Mouse (Mus musculus): ENCODE data around the gene Col4a5. TPM values are rescaled to one million over a fixed set of nuclear protein-coding genes. Genes with fewer than 3 reads are reported as not detected.
A peak's percentile ranks its signal among the peaks of the same experiment; 100 is the strongest.

The Col4a5 gene
- polyA plus RNA-seq, 1 experiment from 2014 or later = 6.9 TPM

DNA sequence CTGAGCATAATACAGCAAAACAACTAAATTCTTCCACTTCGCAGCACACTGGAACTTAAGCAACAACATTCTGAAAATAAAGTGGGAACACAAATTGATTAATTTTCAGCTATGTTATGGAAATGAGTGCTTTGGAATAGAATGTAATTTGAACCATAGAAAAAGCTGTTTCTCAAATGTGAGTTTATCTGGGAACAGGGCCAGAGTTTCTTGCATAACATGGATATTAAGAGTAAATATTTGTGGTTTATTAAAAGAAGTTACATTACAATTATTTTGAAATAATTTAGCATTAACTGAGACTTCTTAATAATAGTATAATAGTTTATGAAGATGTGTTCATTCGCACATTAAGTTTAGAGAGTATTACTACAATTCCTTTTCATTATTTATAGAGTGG is 72.3 kb downstream of the Col4a5 start:
- Histone ChIP-seq H3K27me3 (replicated peaks; ENCODE audit: control insufficient read depth, insufficient read depth, low read length) (no peaks in the 10 kb centered on the region), H3K36me3 (ENCODE audit: control insufficient read depth, insufficient read depth, low read length) (no peaks in the 10 kb centered on the region), H3K9me3 (replicated peaks; ENCODE audit: control insufficient read depth, low read length) (no peaks in the 10 kb centered on the region), H3K4me2 (ENCODE audit: low read length) (no peak overlapping the region), H3K27ac (ENCODE audit: low read depth, low read length) (no peak overlapping the region), H3K9ac (ENCODE audit: low read length) (no peak overlapping the region), H3K4me3 (ENCODE audit: low read depth, low read length) (no peak overlapping the region), H3K4me1 (ENCODE audit: control insufficient read depth, insufficient read depth, low read length) (no peaks in the 10 kb centered on the region)
- 83% methylated on average over 2 of the region's 2 CpGs for WGBS
- ATAC-seq = no peak
- DNase-seq (ENCODE audit: low spot score) = no peak

DNA sequence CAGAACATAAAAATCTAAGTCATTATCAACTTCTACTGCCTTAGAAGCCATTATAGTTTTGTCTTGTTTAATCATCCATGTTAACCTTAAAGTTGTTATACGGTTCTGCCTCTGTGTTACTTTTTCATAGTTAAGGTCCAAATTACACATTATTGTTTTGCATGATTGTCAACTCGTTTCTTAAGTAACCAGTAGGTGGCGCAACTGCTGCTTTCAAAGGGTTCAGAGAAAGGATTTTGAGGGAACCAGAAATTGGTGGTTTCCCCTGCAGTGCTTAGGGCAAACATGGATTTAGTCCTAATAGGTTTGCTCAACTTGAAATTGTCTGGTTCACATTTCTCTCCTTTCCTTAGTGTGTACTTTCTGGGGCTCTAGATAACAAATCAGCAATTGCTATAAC is 115.1 kb downstream of the Col4a5 start:
- no peaks in the 10 kb centered on the region for H3K4me1 ChIP-seq (ENCODE audit: control insufficient read depth, insufficient read depth, low read length)
- DNase-seq (ENCODE audit: low spot score) (peak; percentile 58), ATAC-seq (no peak)
- H3K9ac ChIP-seq (ENCODE audit: low read length) = no peak overlapping the region
- H3K9me3 ChIP-seq (replicated peaks; ENCODE audit: control insufficient read depth, low read length) = no peaks in the 10 kb centered on the region
- WGBS = 35% methylated on average over 3 of the region's 3 CpGs
- H3K4me2 ChIP-seq (ENCODE audit: low read length) = no peak overlapping the region
- no peaks in the 10 kb centered on the region for H3K36me3 ChIP-seq (ENCODE audit: control insufficient read depth, insufficient read depth, low read length)
- H3K27me3 ChIP-seq (replicated peaks; ENCODE audit: control insufficient read depth, insufficient read depth, low read length) = no peaks in the 10 kb centered on the region; the same call in 1 of the 2 replicates
- no peak overlapping the region for H3K4me3 ChIP-seq (ENCODE audit: low read depth, low read length)
- no peak overlapping the region for H3K27ac ChIP-seq (ENCODE audit: low read depth, low read length)

- no peaks in the 10 kb centered on the region for H3K4me1 ChIP-seq (ENCODE audit: control insufficient read depth, insufficient read depth, low read length)
- 35% methylated on average over 32 of the region's 33 CpGs for WGBS
Observed at GRCm38 (mm10) chrX:141721725-141722124, 246.5 kb downstream of the Col4a5 start.

GRCm38 (mm10) chrX:141723936-141724335 is 248.8 kb downstream of the Col4a5 start:
- 35% methylated on average over 15 of the region's 16 CpGs for WGBS
- Histone ChIP-seq H3K9me3 (replicated peaks; ENCODE audit: control insufficient read depth, low read length) (no peaks in the 10 kb centered on the region), H3K27me3 (replicated peaks; ENCODE audit: control insufficient read depth, insufficient read depth, low read length) (peaks cover 41% of the 10 kb centered on the region), H3K36me3 (ENCODE audit: control insufficient read depth, insufficient read depth, low read length) (no peaks in the 10 kb centered on the region), H3K4me2 (ENCODE audit: low read length) (peak overlapping the region; percentile 56), H3K27ac (ENCODE audit: low read depth, low read length) (no peak overlapping the region), H3K4me1 (ENCODE audit: control insufficient read depth, insufficient read depth, low read length) (no peaks in the 10 kb centered on the region), H3K4me3 (ENCODE audit: low read depth, low read length) (peak overlapping the region; percentile 31), H3K9ac (ENCODE audit: low read length) (no peak overlapping the region)
- peak; percentile 30 for DNase-seq (ENCODE audit: low spot score)
- no peak for ATAC-seq

More at GRCm38 (mm10) chrX:141721725-141722124, 246.5 kb downstream of the Col4a5 start:
- Histone ChIP-seq H3K27ac (ENCODE audit: low read depth, low read length) (no peak overlapping the region), H3K4me2 (ENCODE audit: low read length) (peak overlapping the region; percentile 55), H3K9ac (ENCODE audit: low read length) (no peak overlapping the region), H3K4me3 (ENCODE audit: low read depth, low read length) (peak overlapping the region; percentile 29), H3K27me3 (replicated peaks; ENCODE audit: control insufficient read depth, insufficient read depth, low read length) (peaks cover 41% of the 10 kb centered on the region), H3K9me3 (replicated peaks; ENCODE audit: control insufficient read depth, low read length) (no peaks in the 10 kb centered on the region), H3K36me3 (ENCODE audit: control insufficient read depth, insufficient read depth, low read length) (no peaks in the 10 kb centered on the region)
- DNase-seq (ENCODE audit: low spot score) = peak; percentile 39
- no peak for ATAC-seq

DNA sequence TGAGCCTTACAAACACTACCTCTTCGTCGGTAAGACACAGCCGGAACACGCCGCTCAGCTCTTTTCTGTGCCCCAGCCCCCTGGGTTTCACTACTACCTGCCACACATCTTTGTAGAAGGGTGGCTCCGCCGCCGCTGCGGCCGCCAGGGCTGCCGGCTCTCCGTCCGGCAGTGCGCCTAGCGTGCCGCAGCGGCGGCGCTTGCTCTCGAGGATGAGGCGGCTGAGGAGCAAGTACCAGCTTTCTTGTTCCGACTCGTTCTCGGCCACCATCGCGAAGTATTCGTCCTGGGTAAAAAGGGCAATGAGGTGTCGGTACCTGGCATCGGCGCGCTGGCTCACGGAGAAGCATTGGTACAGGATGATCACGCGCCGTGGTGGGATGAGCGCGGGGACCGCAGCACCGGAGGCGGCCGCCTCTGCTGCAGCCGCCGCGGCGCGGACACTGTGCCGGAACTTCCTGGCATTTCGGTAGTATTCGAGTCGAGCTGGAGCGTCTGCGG is 249.3 kb downstream of the Col4a5 start:
- peak; percentile 29 for DNase-seq (ENCODE audit: low spot score)
- no peaks in the 10 kb centered on the region for H3K4me1 ChIP-seq (ENCODE audit: control insufficient read depth, insufficient read depth, low read length)
- peak overlapping the region; percentile 31 for H3K4me3 ChIP-seq (ENCODE audit: low read depth, low read length)
- no peak overlapping the region for H3K27ac ChIP-seq (ENCODE audit: low read depth, low read length)
- no peaks in the 10 kb centered on the region for H3K9me3 ChIP-seq (replicated peaks; ENCODE audit: control insufficient read depth, low read length)
- no peak overlapping the region for H3K9ac ChIP-seq (ENCODE audit: low read length)
- ATAC-seq = peak; percentile 32
- H3K4me2 ChIP-seq (ENCODE audit: low read length) = peak overlapping the region; percentile 56
- H3K36me3 ChIP-seq (ENCODE audit: control insufficient read depth, insufficient read depth, low read length) = no peaks in the 10 kb centered on the region
- WGBS = 44% methylated on average over 52 of the region's 52 CpGs
- H3K27me3 ChIP-seq (replicated peaks; ENCODE audit: control insufficient read depth, insufficient read depth, low read length) = peaks cover 41% of the 10 kb centered on the region

- ATAC-seq (peak; percentile 77), DNase-seq (ENCODE audit: low spot score) (peak; percentile 42)
- no peak within 1 kb of the TSS for H3K9ac ChIP-seq (ENCODE audit: low read length)
- no peaks in the 10 kb centered on the region for H3K9me3 ChIP-seq (replicated peaks; ENCODE audit: control insufficient read depth, low read length)
- H3K27me3 ChIP-seq (replicated peaks; ENCODE audit: control insufficient read depth, insufficient read depth, low read length) = peaks cover 38% of the 10 kb centered on the region
- no peaks in the 10 kb centered on the region for H3K4me1 ChIP-seq (ENCODE audit: control insufficient read depth, insufficient read depth, low read length)
- peak within 1 kb of the TSS; percentile 56 for H3K4me2 ChIP-seq (ENCODE audit: low read length)
- WGBS = 30% methylated on average over 49 of the region's 51 CpGs
- no peak within 1 kb of the TSS for H3K27ac ChIP-seq (ENCODE audit: low read depth, low read length)
- peak within 1 kb of the TSS; percentile 31 for H3K4me3 ChIP-seq (ENCODE audit: low read depth, low read length)
- H3K36me3 ChIP-seq (ENCODE audit: control insufficient read depth, insufficient read depth, low read length) = no peaks in the 10 kb centered on the region
Observed at GRCm38 (mm10) chrX:141724937-141725918, 250.0 kb downstream of the Col4a5 start, which contains the start of gene Irs4. Gene Irs4 (minus strand): TSS chrX:141725263.

- Histone ChIP-seq H3K4me2 (ENCODE audit: low read length) (no peak overlapping the region), H3K36me3 (ENCODE audit: control insufficient read depth, insufficient read depth, low read length) (no peaks in the 10 kb centered on the region), H3K9me3 (replicated peaks; ENCODE audit: control insufficient read depth, low read length) (no peaks in the 10 kb centered on the region), H3K27me3 (replicated peaks; ENCODE audit: control insufficient read depth, insufficient read depth, low read length) (0 out of 2 replicates have a peak, but pooled peaks cover 3% of the 10 kb centered on the region), H3K4me1 (ENCODE audit: control insufficient read depth, insufficient read depth, low read length) (no peaks in the 10 kb centered on the region), H3K4me3 (ENCODE audit: low read depth, low read length) (no peak overlapping the region), H3K27ac (ENCODE audit: low read depth, low read length) (no peak overlapping the region), H3K9ac (ENCODE audit: low read length) (no peak overlapping the region)
- DNase-seq (ENCODE audit: low spot score) (peak; percentile 41), ATAC-seq (0 out of 2 replicates have a peak, but pooled peaks have one; percentile 38)
- WGBS = 46% methylated on average over 5 of the region's 5 CpGs
Observed at GRCm38 (mm10) chrX:141729570-141729969, 254.4 kb downstream of the Col4a5 start.

All from forebrain, embryonic 14.5 days (tissue).